ENCODE assay signal across 11 mouse cellular contexts in the genomic region with DNA sequence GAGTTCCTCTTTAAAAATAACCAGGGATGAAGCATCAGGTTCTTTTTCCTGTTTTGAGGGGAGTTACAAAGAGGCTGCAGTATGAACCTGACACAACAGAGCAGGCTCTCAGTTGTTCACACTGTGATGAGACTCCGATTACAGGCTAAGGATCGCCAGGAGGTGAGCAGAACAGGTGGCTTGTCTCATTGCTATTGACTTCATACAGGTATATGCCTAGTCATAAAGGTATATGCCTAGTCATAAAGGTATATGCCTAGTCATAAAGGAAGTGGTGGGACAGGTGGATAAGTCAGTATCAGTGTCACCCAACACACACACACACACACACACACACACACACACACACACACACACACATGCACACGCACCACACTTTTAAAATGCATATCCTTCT.
DNase-seq lines count a peak whose midpoint lies in the region; ATAC-seq and TF ChIP-seq lines count a peak whose summit lies in the region.
"Had no signal": no experiment of that assay in that cellular context is flagged by ENCODE, and none has a peak within 500 bp of the region (broad histone marks: within the 10 kb centered on the region; RNA-seq: fewer than 3 reads in every experiment).

No protein-coding gene starts in this region.

- TF ChIP-seq CTCF in lung, postnatal 0 days (IDR thresholded peaks at IDR 0.05) = no peak
- TF ChIP-seq CTCF in lung, adult 2 months (IDR thresholded peaks at IDR 0.05; ENCODE audit: insufficient read depth, low read length) = no peak

- no peak for DNase-seq in lung, postnatal 0 days (ENCODE audit: low spot score)
- no peak for DNase-seq in lung, adult 2 months
- no peak for DNase-seq in forebrain, embryonic 14.5 days (ENCODE audit: low spot score)
- no peak for DNase-seq in cerebellum, adult 18-20 months
- DNase-seq in retina, postnatal 1 day = no peak
- no peak for DNase-seq in retina, embryonic 14.5 days (ENCODE audit: low spot score)
- DNase-seq: heart, postnatal 10 days; liver, embryonic 13.5 days had no signal

- no peak overlapping the region for H3K4me2 ChIP-seq in lung, postnatal 0 days (replicated peaks; ENCODE audit: low read depth, low read length)
- no peak overlapping the region; the same call in 1 of the 2 replicates for H3K4me2 ChIP-seq in forebrain, embryonic 14.5 days (ENCODE audit: low read length)
- no peak overlapping the region for H3K4me2 ChIP-seq in intestine, embryonic 16.5 days (ENCODE audit: low read depth, low read length)
- no peak overlapping the region for H3K4me2 ChIP-seq in neural tube, embryonic 15.5 days
- H3K4me2 ChIP-seq: liver, embryonic 13.5 days; stomach, embryonic 15.5 days had no signal

- H3K9ac ChIP-seq in lung, postnatal 0 days (replicated peaks; ENCODE audit: low read depth) = no peak overlapping the region
- H3K9ac ChIP-seq in forebrain, embryonic 14.5 days (ENCODE audit: low read length) = peak overlapping the region; percentile 22; the same call in 1 of the 2 replicates
- no peak overlapping the region for H3K9ac ChIP-seq in intestine, embryonic 16.5 days (ENCODE audit: low read depth, low read length)
- no peak overlapping the region for H3K9ac ChIP-seq in neural tube, embryonic 15.5 days (replicated peaks)
- H3K9ac ChIP-seq: liver, embryonic 13.5 days; stomach, embryonic 15.5 days had no signal

- no peak for TF ChIP-seq EP300 in lung, postnatal 0 days (IDR thresholded peaks at IDR 0.05)

- peaks cover 16% of the 10 kb centered on the region; the same call in 1 of the 2 replicates for H3K4me1 ChIP-seq in lung, postnatal 0 days (ENCODE audit: insufficient read depth, low read depth, low read length)
- H3K4me1 ChIP-seq in lung, adult 2 months (ENCODE audit: control insufficient read depth, insufficient read depth, low read length) = peaks cover 26% of the 10 kb centered on the region
- peaks cover 42% of the 10 kb centered on the region for H3K4me1 ChIP-seq in forebrain, embryonic 14.5 days (ENCODE audit: control insufficient read depth, insufficient read depth, low read length)
- H3K4me1 ChIP-seq in intestine, embryonic 16.5 days (ENCODE audit: control insufficient read depth, insufficient read depth, low read length) = peaks cover 24% of the 10 kb centered on the region
- H3K4me1 ChIP-seq in neural tube, embryonic 15.5 days = peaks cover 48% of the 10 kb centered on the region
- H3K4me1 ChIP-seq: liver, embryonic 13.5 days had no signal

- 0 out of 2 replicates have a peak overlapping the region, but pooled peaks have one; percentile 62 for H3K27ac ChIP-seq in lung, postnatal 0 days (ENCODE audit: low read length)
- H3K27ac ChIP-seq in forebrain, embryonic 14.5 days (ENCODE audit: low read depth, low read length) = peak overlapping the region; percentile 82
- peak overlapping the region; percentile 68; the same call in 1 of the 2 replicates for H3K27ac ChIP-seq in intestine, embryonic 16.5 days (ENCODE audit: low read length)
- peak overlapping the region; percentile 79 for H3K27ac ChIP-seq in neural tube, embryonic 15.5 days (replicated peaks)
- H3K27ac ChIP-seq: liver, embryonic 13.5 days; stomach, embryonic 15.5 days had no signal

- H3K9me3 ChIP-seq in lung, postnatal 0 days (ENCODE audit: low read length) = no peaks in the 10 kb centered on the region
- no peaks in the 10 kb centered on the region for H3K9me3 ChIP-seq in forebrain, embryonic 14.5 days (replicated peaks; ENCODE audit: control insufficient read depth, low read length)
- no peaks in the 10 kb centered on the region for H3K9me3 ChIP-seq in intestine, embryonic 16.5 days (ENCODE audit: control insufficient read depth, low read length)
- no peaks in the 10 kb centered on the region for H3K9me3 ChIP-seq in neural tube, embryonic 15.5 days (replicated peaks)
- H3K9me3 ChIP-seq: liver, embryonic 13.5 days; stomach, embryonic 15.5 days had no signal

- H3K27me3 ChIP-seq in lung, postnatal 0 days (replicated peaks; ENCODE audit: insufficient read depth, low read length) = no peaks in the 10 kb centered on the region
- H3K27me3 ChIP-seq in forebrain, embryonic 14.5 days (replicated peaks; ENCODE audit: control insufficient read depth, insufficient read depth, low read length) = no peaks in the 10 kb centered on the region
- no peaks in the 10 kb centered on the region for H3K27me3 ChIP-seq in intestine, embryonic 16.5 days (replicated peaks; ENCODE audit: control insufficient read depth, insufficient read depth, low read length)
- no peaks in the 10 kb centered on the region for H3K27me3 ChIP-seq in neural tube, embryonic 15.5 days (replicated peaks)
- H3K27me3 ChIP-seq: liver, embryonic 13.5 days; stomach, embryonic 15.5 days had no signal

- no peak overlapping the region for H3K4me3 ChIP-seq in lung, postnatal 0 days (ENCODE audit: low read depth, low read length)
- no peak overlapping the region for H3K4me3 ChIP-seq in lung, adult 2 months (replicated peaks; ENCODE audit: extremely low read depth, low read depth, low read length)
- no peak overlapping the region for H3K4me3 ChIP-seq in forebrain, embryonic 14.5 days (ENCODE audit: low read depth, low read length)
- no peak overlapping the region for H3K4me3 ChIP-seq in intestine, embryonic 16.5 days (ENCODE audit: low read length)
- no peak overlapping the region for H3K4me3 ChIP-seq in neural tube, embryonic 15.5 days (replicated peaks)
- H3K4me3 ChIP-seq: liver, embryonic 13.5 days; stomach, embryonic 15.5 days had no signal

- TF ChIP-seq POLR2A in lung, adult 2 months (IDR thresholded peaks at IDR 0.05; ENCODE audit: borderline replicate concordance, extremely low read depth, low read depth, low read length) = no peak

- H3K36me3 ChIP-seq in lung, postnatal 0 days (ENCODE audit: insufficient read depth, low read length) = no peaks in the 10 kb centered on the region
- no peaks in the 10 kb centered on the region for H3K36me3 ChIP-seq in forebrain, embryonic 14.5 days (ENCODE audit: control insufficient read depth, insufficient read depth, low read length)
- H3K36me3 ChIP-seq in intestine, embryonic 16.5 days (ENCODE audit: control insufficient read depth, insufficient read depth, low read length) = no peaks in the 10 kb centered on the region
- H3K36me3 ChIP-seq in neural tube, embryonic 15.5 days = no peaks in the 10 kb centered on the region
- H3K36me3 ChIP-seq: liver, embryonic 13.5 days; stomach, embryonic 15.5 days had no signal

- 88% methylated on average over 3 of the region's 3 CpGs for WGBS in lung, postnatal 0 days
- 94% methylated on average over 3 of the region's 3 CpGs for WGBS in lung, adult 2 months
- 80% methylated on average over 3 of the region's 3 CpGs for WGBS in forebrain, embryonic 14.5 days
- 75% methylated on average over 3 of the region's 3 CpGs for WGBS in intestine, embryonic 16.5 days
- 95% methylated on average over 3 of the region's 3 CpGs for whole genome bisulfite sequencing in neural tube, embryonic 15.5 days

- no peak for ATAC-seq in lung, postnatal 0 days
- ATAC-seq in forebrain, embryonic 14.5 days = no peak
- peak; percentile 54 for ATAC-seq in intestine, embryonic 16.5 days
- no peak for ATAC-seq in neural tube, embryonic 15.5 days (ENCODE audit: low FRiP score)
